Mouse (Mus musculus) neural tube, embryonic 11.5 days (tissue): ENCODE results near the gene Padi4. TPM values are rescaled to one million over a fixed set of nuclear protein-coding genes. Genes with fewer than 3 reads are reported as not detected.

Source experiments
- ATAC-seq: fragments of 200-750 bp; cut with Nextera tagmentation; 2 replicates; pipeline ENCODE4 v1.8.0; 2017; ENCODE audit warnings: moderate number of reproducible peaks, mild to moderate bottlenecking, moderate TSS enrichment, moderate library complexity; ENCODE audit not compliant: insufficient read depth, low FRiP score, low TSS enrichment
- DNase-seq: peaks from one replicate; pipeline ENCODE4 v3.0.0-alpha.2; 2015; ENCODE audit warnings: low spot score
- H3K27ac ChIP-seq: fragments of 300-500 bp; sonication (generic); 2 replicates; pipeline ENCODE4 v1.5.1; 2014; ENCODE audit warnings: low read depth, mild to moderate bottlenecking, low read length
- H3K27me3 ChIP-seq: fragments of 300-500 bp; sonication (generic); 2 replicates; pipeline ENCODE4 v1.6.1; 2014; ENCODE audit warnings: mild to moderate bottlenecking, low read length, mixed read lengths; ENCODE audit not compliant: control insufficient read depth, insufficient read depth
- H3K36me3 ChIP-seq: fragments of 300-500 bp; sonication (generic); 2 replicates; pipeline ENCODE4 v1.6.1; 2014; ENCODE audit warnings: mild to moderate bottlenecking, low read length, moderate library complexity, mixed read lengths; ENCODE audit not compliant: control insufficient read depth, insufficient read depth
- H3K4me1 ChIP-seq: fragments of 300-500 bp; sonication (generic); 2 replicates; pipeline ENCODE4 v1.6.1; 2014; ENCODE audit warnings: low read length, mixed read lengths; ENCODE audit not compliant: control insufficient read depth, insufficient read depth
- H3K4me2 ChIP-seq: fragments of 300-500 bp; sonication (generic); 2 replicates; pipeline ENCODE4 v1.6.1; 2014; ENCODE audit warnings: low read depth, mild to moderate bottlenecking, moderate library complexity
- H3K4me3 ChIP-seq: fragments of 300-500 bp; sonication (generic); 2 replicates; pipeline ENCODE4 v1.5.1; 2014; ENCODE audit warnings: low read depth, low read length
- H3K9ac ChIP-seq: fragments of 300-500 bp; sonication (generic); 2 replicates; pipeline ENCODE4 v1.6.1; 2014; ENCODE audit warnings: mild to moderate bottlenecking, low read length
- H3K9me3 ChIP-seq: fragments of 300-500 bp; sonication (generic); 2 replicates; pipeline ENCODE4 v1.6.1; 2016; ENCODE audit warnings: low read length; ENCODE audit not compliant: control insufficient read depth
- WGBS: fragments of 180-500 bp; shearing (Covaris S2); extraction: QIAGEN DNeasy Blood & Tissue Kit; methylation state at CpG from one replicate; pipeline ENCODE4 v1.1.7; 2014; 5-methylcytosine and 5-hydroxymethylcytosine counted together
- polyA plus RNA-seq: library from polyadenylated mRNA; unstranded; fragments of >200 nt; fragmentation: Nextera tagmentation; extraction: Ambion mirVana; gene quantifications from 2 replicates; pipeline ENCODE4 v1.2.1, GENCODE M21; 2014

The Padi4 gene
- polyA plus RNA-seq, 1 experiment from 2014 or later: 0.50 TPM

DNA sequence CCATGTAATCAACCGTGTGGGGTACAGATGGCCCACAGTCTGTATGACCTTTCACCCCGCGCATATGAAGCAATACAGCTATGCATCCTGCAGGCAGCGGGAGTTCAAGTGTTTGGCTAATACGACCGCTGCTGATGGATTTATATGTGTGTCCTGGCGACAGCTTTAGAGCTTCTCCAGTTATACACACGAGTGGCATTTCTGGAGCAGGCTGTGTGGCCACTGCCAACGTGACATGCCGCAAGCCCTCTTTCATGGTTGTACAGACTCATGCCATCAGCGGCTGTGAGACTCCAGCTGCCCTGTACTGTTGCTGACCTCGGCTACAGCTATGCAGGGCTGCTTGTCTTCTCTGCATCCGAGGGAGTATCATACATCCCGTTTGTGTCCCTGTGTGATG is 6.5 kb upstream of the Padi4 start:
- ATAC-seq (no peak), DNase-seq (no peak)
- no peaks in the 10 kb centered on the region for H3K27me3 ChIP-seq
- WGBS: 63% methylated on average over 14 of the region's 14 CpGs
- H3K4me1 ChIP-seq: no peaks in the 10 kb centered on the region
- no peak overlapping the region for H3K4me2 ChIP-seq
- no peak overlapping the region for H3K4me3 ChIP-seq
- H3K36me3 ChIP-seq: no peaks in the 10 kb centered on the region
- H3K9ac ChIP-seq: no peak overlapping the region
- no peaks in the 10 kb centered on the region for H3K9me3 ChIP-seq
- no peak overlapping the region for H3K27ac ChIP-seq

DNA sequence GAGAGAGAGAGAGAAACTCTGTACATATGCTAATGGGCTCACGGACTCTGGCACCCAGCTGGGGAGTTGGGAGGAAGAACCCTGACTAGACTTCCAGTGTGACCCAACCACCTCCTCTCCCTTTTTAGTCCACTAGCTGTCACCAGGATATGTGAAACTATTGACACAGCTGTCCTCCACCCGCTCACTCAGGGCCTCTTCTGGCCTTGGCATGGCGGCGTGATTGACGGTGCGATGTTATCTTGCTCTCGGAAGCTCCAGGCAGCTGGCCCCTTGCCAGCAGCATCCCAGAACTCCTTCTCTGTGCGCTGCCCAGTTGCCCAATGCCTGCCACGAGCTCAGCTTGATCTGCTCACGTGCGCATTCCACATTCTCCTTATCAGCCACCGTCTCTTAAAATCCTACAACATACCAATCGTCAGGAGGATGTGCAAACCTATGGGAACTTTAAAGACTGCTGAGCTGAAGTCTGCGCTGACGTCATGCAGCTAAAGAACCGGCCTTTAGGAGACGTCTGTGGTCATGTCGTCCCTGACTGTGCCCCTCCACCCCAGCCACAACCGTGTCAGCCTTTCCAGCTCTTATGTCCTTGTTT is 5.9 kb upstream of the Padi4 start:
- WGBS: 50% methylated on average over 19 of the region's 19 CpGs
- no peak overlapping the region for H3K4me3 ChIP-seq
- H3K9me3 ChIP-seq: no peaks in the 10 kb centered on the region
- no peaks in the 10 kb centered on the region for H3K36me3 ChIP-seq
- no peak overlapping the region for H3K9ac ChIP-seq
- no peaks in the 10 kb centered on the region for H3K27me3 ChIP-seq
- no peaks in the 10 kb centered on the region for H3K4me1 ChIP-seq
- H3K27ac ChIP-seq: no peak overlapping the region
- no peak for ATAC-seq
- DNase-seq: peak; percentile 69
- H3K4me2 ChIP-seq: no peak overlapping the region

DNA sequence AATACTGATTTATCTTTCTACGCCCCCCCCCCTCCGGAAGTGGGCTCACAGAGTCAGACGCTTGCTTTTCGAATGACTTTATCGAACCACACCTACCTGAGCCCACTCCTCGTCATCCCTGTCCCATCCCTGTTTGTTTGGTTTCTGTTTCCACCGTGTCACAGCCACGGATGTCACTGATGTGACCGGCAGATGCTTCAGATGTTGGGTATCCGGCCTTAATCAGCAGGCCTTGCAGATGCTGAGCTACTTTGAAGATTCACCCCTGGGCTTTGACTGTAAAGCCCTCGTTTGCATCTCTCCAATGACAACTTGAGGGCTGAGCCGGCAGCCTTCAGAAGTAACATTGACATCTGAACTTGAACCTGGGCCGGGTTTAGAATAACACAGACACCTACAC is 2.6 kb upstream of the Padi4 start:
- H3K4me2 ChIP-seq: no peak overlapping the region
- no peak overlapping the region for H3K9ac ChIP-seq
- WGBS: 69% methylated on average over 13 of the region's 13 CpGs
- DNase-seq: no peak
- H3K36me3 ChIP-seq: no peaks in the 10 kb centered on the region
- no peaks in the 10 kb centered on the region for H3K4me1 ChIP-seq
- no peaks in the 10 kb centered on the region for H3K27me3 ChIP-seq
- no peak overlapping the region for H3K27ac ChIP-seq
- ATAC-seq: no peak
- no peaks in the 10 kb centered on the region for H3K9me3 ChIP-seq
- H3K4me3 ChIP-seq: no peak overlapping the region

DNA sequence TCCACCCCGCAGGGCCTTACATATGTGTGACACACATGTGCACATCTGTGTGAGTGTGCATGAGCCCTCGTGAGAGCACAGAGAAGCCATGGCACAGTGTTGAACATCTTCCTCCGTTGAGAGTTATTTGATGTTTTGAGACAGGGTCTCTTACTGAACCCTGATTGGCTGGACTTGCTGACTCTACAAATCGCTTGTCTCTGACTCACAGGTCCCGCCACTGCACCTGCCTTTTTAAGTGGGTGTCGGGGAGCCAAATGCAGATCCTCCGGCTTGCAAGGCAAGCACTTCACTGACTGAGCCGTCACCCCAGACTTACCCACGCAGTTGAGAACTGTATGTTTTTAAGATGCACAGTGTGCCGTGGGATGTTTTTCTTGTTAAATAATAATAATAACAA is 1.8 kb upstream of the Padi4 start:
- Histone ChIP-seq H3K4me2 (no peak overlapping the region), H3K4me3 (no peak overlapping the region), H3K9ac (no peak overlapping the region), H3K27me3 (no peaks in the 10 kb centered on the region), H3K36me3 (no peaks in the 10 kb centered on the region), H3K9me3 (no peaks in the 10 kb centered on the region), H3K27ac (no peak overlapping the region), H3K4me1 (no peaks in the 10 kb centered on the region)
- no peak for DNase-seq
- WGBS: 88% methylated on average over 10 of the region's 10 CpGs
- ATAC-seq: no peak

DNA sequence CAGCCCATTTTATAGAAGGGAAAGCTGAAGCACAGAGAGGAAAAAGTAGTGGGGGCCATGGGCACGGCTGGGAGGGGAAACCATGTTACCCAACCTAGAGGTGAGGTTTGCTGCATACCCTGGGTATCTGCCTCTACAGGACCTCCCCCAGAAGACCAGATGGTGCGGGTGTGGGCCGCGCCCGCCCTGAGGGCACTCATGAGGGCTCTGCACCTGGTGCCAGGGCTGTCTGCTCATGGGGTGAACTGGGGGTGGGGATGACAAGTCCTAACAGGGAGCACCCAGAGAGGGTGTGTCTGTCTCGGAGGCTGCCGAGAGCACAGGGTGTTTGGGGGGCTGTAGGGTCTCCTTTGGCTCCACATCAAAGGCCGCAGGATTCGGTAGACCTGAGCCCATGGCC is 857 bp upstream of the Padi4 start:
- no peak for DNase-seq
- H3K9me3 ChIP-seq: no peaks in the 10 kb centered on the region
- no peaks in the 10 kb centered on the region for H3K27me3 ChIP-seq
- 86% methylated on average over 9 of the region's 9 CpGs for WGBS
- no peak overlapping the region for H3K4me2 ChIP-seq
- no peaks in the 10 kb centered on the region; the same call in 1 of the 2 replicates for H3K4me1 ChIP-seq
- no peak overlapping the region for H3K9ac ChIP-seq
- no peak overlapping the region for H3K27ac ChIP-seq
- H3K36me3 ChIP-seq: no peaks in the 10 kb centered on the region
- ATAC-seq: no peak
- no peak overlapping the region for H3K4me3 ChIP-seq

DNA sequence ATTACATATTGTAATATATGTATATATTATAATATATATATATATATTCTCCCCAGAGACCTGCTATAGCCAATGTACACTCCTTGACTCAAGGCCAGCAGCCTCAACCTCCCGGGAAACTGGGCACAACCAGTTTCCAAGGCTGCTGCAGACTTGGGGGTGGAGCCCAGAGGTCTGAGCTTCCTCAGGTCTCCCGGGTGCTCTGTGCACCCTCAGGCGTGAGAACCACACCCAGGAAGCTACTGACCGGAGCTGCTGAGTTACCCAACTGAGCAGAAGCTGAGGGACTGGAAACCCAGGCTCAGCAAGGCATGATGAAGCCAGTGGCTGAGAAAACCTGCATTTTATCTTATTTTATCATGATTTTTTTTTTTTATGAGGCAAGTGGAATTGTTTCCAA is 2.9 kb downstream of the Padi4 start:
- H3K4me1 ChIP-seq: no peaks in the 10 kb centered on the region; the same call in 1 of the 2 replicates
- no peak overlapping the region for H3K4me3 ChIP-seq
- H3K9ac ChIP-seq: no peak overlapping the region
- H3K9me3 ChIP-seq: no peaks in the 10 kb centered on the region
- H3K27me3 ChIP-seq: no peaks in the 10 kb centered on the region
- no peak overlapping the region for H3K4me2 ChIP-seq
- WGBS: 48% methylated on average over 4 of the region's 4 CpGs
- no peak for ATAC-seq
- H3K36me3 ChIP-seq: no peaks in the 10 kb centered on the region
- DNase-seq: no peak
- H3K27ac ChIP-seq: no peak overlapping the region

DNA sequence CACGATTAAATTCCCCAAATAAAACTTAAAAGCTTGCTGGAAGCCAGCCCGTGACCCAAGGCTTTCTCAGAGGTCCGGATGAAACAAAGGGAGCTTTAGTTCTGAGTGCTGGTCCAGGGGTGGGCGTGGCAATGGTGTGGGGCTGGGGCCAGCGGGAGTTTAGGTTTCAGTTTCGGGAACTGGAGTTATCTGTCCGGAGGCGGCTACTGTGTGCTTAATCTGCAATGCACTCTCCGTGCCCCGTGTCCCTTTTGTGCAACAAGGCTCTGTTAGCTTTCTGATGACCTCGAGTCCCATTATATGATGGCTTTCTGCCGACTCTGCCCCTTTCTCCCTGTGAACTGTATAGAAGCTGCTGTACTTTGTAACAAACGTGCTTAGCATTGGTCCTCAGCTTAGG is 3.6 kb downstream of the Padi4 start:
- H3K9me3 ChIP-seq: no peaks in the 10 kb centered on the region
- no peaks in the 10 kb centered on the region for H3K36me3 ChIP-seq
- H3K27me3 ChIP-seq: no peaks in the 10 kb centered on the region
- H3K27ac ChIP-seq: no peak overlapping the region
- no peak overlapping the region for H3K4me3 ChIP-seq
- no peaks in the 10 kb centered on the region; the same call in 1 of the 2 replicates for H3K4me1 ChIP-seq
- DNase-seq (peak; percentile 55), ATAC-seq (no peak)
- peak overlapping the region; percentile 35 for H3K9ac ChIP-seq
- H3K4me2 ChIP-seq: peak overlapping the region; percentile 32
- 17% methylated on average over 13 of the region's 13 CpGs for WGBS

DNA sequence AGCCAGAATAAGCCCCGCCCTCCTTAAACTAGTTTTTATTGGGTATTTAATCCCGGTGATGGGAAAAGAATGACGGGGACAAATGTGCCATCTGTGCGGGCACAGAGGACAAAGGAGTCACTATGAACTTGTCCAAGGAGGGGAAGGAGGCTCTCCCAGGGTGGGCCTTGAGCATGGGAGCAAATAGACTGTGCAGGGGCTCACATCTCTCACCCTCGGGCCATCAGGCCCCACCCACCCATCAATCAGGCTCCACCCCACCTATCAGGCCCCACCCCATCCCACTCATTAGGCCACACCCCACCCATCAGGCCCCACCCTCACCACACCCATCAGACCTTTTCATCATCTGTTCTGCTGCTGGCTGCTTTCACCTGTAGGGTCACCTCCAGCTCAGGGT is 5.1 kb downstream of the Padi4 start:
- no peaks in the 10 kb centered on the region for H3K9me3 ChIP-seq
- H3K27ac ChIP-seq: no peak overlapping the region
- no peaks in the 10 kb centered on the region for H3K27me3 ChIP-seq
- H3K4me3 ChIP-seq: no peak overlapping the region
- no peak overlapping the region for H3K9ac ChIP-seq
- H3K4me1 ChIP-seq: no peaks in the 10 kb centered on the region; the same call in 1 of the 2 replicates
- no peaks in the 10 kb centered on the region for H3K36me3 ChIP-seq
- DNase-seq (no peak), ATAC-seq (peak; percentile 27; the same call in 1 of the 2 replicates)
- no peak overlapping the region for H3K4me2 ChIP-seq
- WGBS: 80% methylated on average over 5 of the region's 5 CpGs

DNA sequence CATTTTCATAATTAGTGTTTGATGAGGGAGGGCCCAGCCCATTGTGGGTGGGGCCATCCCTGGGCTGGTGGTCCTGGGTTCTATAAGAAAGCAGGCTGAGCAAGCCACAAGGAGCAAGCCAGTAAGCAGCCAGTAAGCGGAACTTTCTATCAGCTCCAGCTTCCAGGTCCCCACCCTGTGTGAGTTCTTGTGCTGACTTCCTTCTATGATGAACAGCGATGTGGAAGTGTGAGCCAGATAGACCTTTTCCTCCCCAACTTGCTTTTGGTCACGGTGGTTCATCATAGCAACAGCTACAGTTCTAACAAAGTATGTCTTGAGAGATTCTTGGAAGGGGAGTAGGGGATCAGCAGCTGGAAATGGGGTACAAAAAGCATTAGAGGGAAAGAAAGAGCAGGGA is 8.1 kb downstream of the Padi4 start:
- H3K27me3 ChIP-seq: no peaks in the 10 kb centered on the region
- H3K9ac ChIP-seq: no peak overlapping the region
- no peak overlapping the region for H3K4me3 ChIP-seq
- no peaks in the 10 kb centered on the region for H3K9me3 ChIP-seq
- WGBS: 81% methylated on average over 3 of the region's 3 CpGs
- H3K4me1 ChIP-seq: no peaks in the 10 kb centered on the region; the same call in 1 of the 2 replicates
- H3K4me2 ChIP-seq: no peak overlapping the region
- DNase-seq (no peak), ATAC-seq (no peak)
- no peak overlapping the region for H3K27ac ChIP-seq
- H3K36me3 ChIP-seq: no peaks in the 10 kb centered on the region
